15 mouse cellular contexts compared by ENCODE assay signal in the genomic region with DNA sequence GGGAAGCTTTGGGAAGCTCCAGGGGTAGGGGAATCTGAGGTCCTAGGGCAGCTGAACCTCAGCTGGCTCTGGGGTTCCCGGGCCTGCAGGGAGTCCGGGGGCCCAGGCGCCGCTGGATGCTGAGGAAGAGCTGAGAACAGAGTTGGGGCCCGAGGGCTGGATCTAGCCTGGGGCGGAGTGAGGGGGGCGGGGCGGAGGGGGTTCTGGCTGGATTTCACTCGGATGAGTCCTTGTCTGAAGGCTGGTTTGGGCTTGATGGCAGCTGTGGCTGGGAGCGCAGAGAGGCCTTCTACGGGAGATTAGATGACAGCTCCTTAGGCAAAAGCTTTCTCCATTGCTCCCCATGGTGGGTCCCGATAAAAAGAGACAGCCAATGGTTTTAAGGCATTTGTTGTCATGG.
DNase-seq lines count a peak whose midpoint lies in the region; ATAC-seq and TF ChIP-seq lines count a peak whose summit lies in the region.
"Had no signal": no experiment of that assay in that cellular context is flagged by ENCODE, and none has a peak within 500 bp of the region (broad histone marks: within the 10 kb centered on the region; RNA-seq: fewer than 3 reads in every experiment).

No protein-coding gene starts in this region.

- no peak for TF ChIP-seq CTCF in liver, postnatal 0 days (IDR thresholded peaks at IDR 0.05; ENCODE audit: low read depth)

- H3K4me3 ChIP-seq in liver, embryonic 11.5 days (ENCODE audit: low read depth, low read length) = no peak overlapping the region
- no peak overlapping the region for H3K4me3 ChIP-seq in liver, postnatal 0 days (ENCODE audit: low read depth, low read length)
- no peak overlapping the region for H3K4me3 ChIP-seq in embryonic facial prominence, embryonic 14.5 days (ENCODE audit: low read depth, low read length)
- H3K4me3 ChIP-seq in myocyte = no peak overlapping the region
- H3K4me3 ChIP-seq: forebrain, embryonic 10.5 days; gastrocnemius, adult 2 months; heart, embryonic 10.5 days had no signal

- no peak for DNase-seq in cerebellum, postnatal 36 days
- DNase-seq in liver, embryonic 11.5 days (ENCODE audit: low spot score) = no peak
- no peak for DNase-seq in liver, postnatal 0 days
- no peak for DNase-seq in embryonic facial prominence, embryonic 14.5 days (ENCODE audit: low spot score)
- DNase-seq in kidney, adult 9 months = no peak
- no peak for DNase-seq in frontal cortex, postnatal 25 days (ENCODE audit: low spot score in 2 of 2)
- DNase-seq: adrenal gland, postnatal 25 days; gastrocnemius, adult 2 months; kidney, postnatal 36 days; liver had no signal

- no peaks in the 10 kb centered on the region for H3K4me1 ChIP-seq in liver, embryonic 11.5 days (replicated peaks; ENCODE audit: control insufficient read depth, insufficient read depth, low read length)
- H3K4me1 ChIP-seq in liver, postnatal 0 days (ENCODE audit: insufficient read depth) = no peaks in the 10 kb centered on the region
- no peaks in the 10 kb centered on the region for H3K4me1 ChIP-seq in embryonic facial prominence, embryonic 14.5 days (ENCODE audit: control insufficient read depth, insufficient read depth, low read length)

- no peak for TF ChIP-seq POLR2A in myocyte (IDR thresholded peaks at IDR 0.05; ENCODE audit: insufficient read length, low read depth)

- H3K9ac ChIP-seq in liver, embryonic 11.5 days (ENCODE audit: low read depth, low read length) = no peak overlapping the region
- no peak overlapping the region for H3K9ac ChIP-seq in liver, postnatal 0 days (replicated peaks)
- no peak overlapping the region for H3K9ac ChIP-seq in embryonic facial prominence, embryonic 14.5 days (ENCODE audit: low read depth, low read length)

- no peaks in the 10 kb centered on the region for H3K79me2 ChIP-seq in myocyte (ENCODE audit: control insufficient read depth, insufficient read depth)

- no peaks in the 10 kb centered on the region for H3K27me3 ChIP-seq in liver, embryonic 11.5 days (replicated peaks; ENCODE audit: control insufficient read depth, insufficient read depth, low read length)
- H3K27me3 ChIP-seq in liver, postnatal 0 days (ENCODE audit: insufficient read depth, low read length) = no peaks in the 10 kb centered on the region
- no peaks in the 10 kb centered on the region for H3K27me3 ChIP-seq in embryonic facial prominence, embryonic 14.5 days (replicated peaks; ENCODE audit: control insufficient read depth, insufficient read depth, low read length)
- H3K27me3 ChIP-seq in myocyte (ENCODE audit: control insufficient read depth, insufficient read depth, insufficient read length) = no peaks in the 10 kb centered on the region

- H3K36me3 ChIP-seq in liver, embryonic 11.5 days (ENCODE audit: control insufficient read depth, insufficient read depth, low read length) = no peaks in the 10 kb centered on the region
- no peaks in the 10 kb centered on the region for H3K36me3 ChIP-seq in liver, postnatal 0 days (replicated peaks; ENCODE audit: insufficient read depth, low read length)
- H3K36me3 ChIP-seq in embryonic facial prominence, embryonic 14.5 days (ENCODE audit: control insufficient read depth, insufficient read depth, low read length) = 0 out of 2 replicates have a peak, but pooled peaks cover 4% of the 10 kb centered on the region
- H3K36me3 ChIP-seq in myocyte (ENCODE audit: control insufficient read depth, insufficient read depth) = no peaks in the 10 kb centered on the region
- H3K36me3 ChIP-seq: forebrain, embryonic 10.5 days had no signal

- H3ac ChIP-seq in myocyte (ENCODE audit: control insufficient read depth, insufficient read length) = no peak overlapping the region

- WGBS in liver, embryonic 11.5 days = 50% methylated on average over 12 of the region's 12 CpGs
- WGBS in liver, postnatal 0 days (ENCODE audit: insufficient replicate concordance) = 60% methylated on average over 12 of the region's 12 CpGs
- 32% methylated on average over 10 of the region's 12 CpGs for WGBS in embryonic facial prominence, embryonic 14.5 days

- H3K9me3 ChIP-seq in liver, embryonic 11.5 days (ENCODE audit: control insufficient read depth, low read length) = no peaks in the 10 kb centered on the region
- no peaks in the 10 kb centered on the region; the same call in 1 of the 2 replicates for H3K9me3 ChIP-seq in liver, postnatal 0 days (ENCODE audit: low read length)
- H3K9me3 ChIP-seq in embryonic facial prominence, embryonic 14.5 days (ENCODE audit: control insufficient read depth, low read length) = peaks cover 3% of the 10 kb centered on the region; the same call in 1 of the 2 replicates
- H3K9me3 ChIP-seq: forebrain, embryonic 10.5 days; heart, embryonic 10.5 days had no signal

- no peak overlapping the region for H3K27ac ChIP-seq in liver, embryonic 11.5 days (ENCODE audit: low read depth, low read length)
- no peak overlapping the region for H3K27ac ChIP-seq in liver, postnatal 0 days (ENCODE audit: low read depth)
- H3K27ac ChIP-seq in embryonic facial prominence, embryonic 14.5 days (replicated peaks; ENCODE audit: low read depth, low read length) = no peak overlapping the region
- H3K27ac ChIP-seq: forebrain, embryonic 10.5 days; gastrocnemius, adult 2 months; heart, embryonic 10.5 days had no signal

- 0 out of 2 replicates have a peak, but pooled peaks have one; percentile 10 for ATAC-seq in cerebellum, adult (ENCODE audit: insufficient number of reproducible peaks, low FRiP score, low TSS enrichment)
- 0 out of 2 replicates have a peak, but pooled peaks have one; percentile 18 for ATAC-seq in liver, embryonic 11.5 days (replicated peaks; ENCODE audit: low FRiP score)
- no peak for ATAC-seq in liver, postnatal 0 days
- peak; percentile 33; the same call in 1 of the 2 replicates for ATAC-seq in embryonic facial prominence, embryonic 14.5 days (ENCODE audit: low read depth)
- ATAC-seq: inflammation-experienced regulatory T-cells, adult 6 months had no signal

- TF ChIP-seq EP300 in liver, postnatal 0 days (IDR thresholded peaks at IDR 0.05; ENCODE audit: low read depth) = no peak

- no peak overlapping the region for H3K4me2 ChIP-seq in liver, embryonic 11.5 days
- H3K4me2 ChIP-seq in liver, postnatal 0 days (ENCODE audit: low read depth, low read length) = no peak overlapping the region
- H3K4me2 ChIP-seq in embryonic facial prominence, embryonic 14.5 days (ENCODE audit: low read depth, low read length) = no peak overlapping the region
- no peak overlapping the region for H3K4me2 ChIP-seq in myocyte (ENCODE audit: low read depth)

TF ChIP-seq in myocyte, 11 proteins besides CTCF, POLR2A, EP300 and RAD21:
- TF ChIP-seq POLR2AphosphoS2 (IDR thresholded peaks at IDR 0.05; ENCODE audit: insufficient read length, low read depth) (peak; percentile 9), MAX (IDR thresholded peaks at IDR 0.05; ENCODE audit: low read depth) (no peak)
